Mouse (Mus musculus) heart, embryonic 16.5 days (tissue): ENCODE data around the gene Sln. TPM values are rescaled to one million over a fixed set of nuclear protein-coding genes. Genes with fewer than 3 reads are reported as not detected.

Source experiments
- ATAC-seq: fragments of 200-750 bp; cut with Nextera tagmentation; replicated peaks from 2 replicates; pipeline ENCODE4 v1.8.0; 2017; ENCODE audit warnings: moderate number of reproducible peaks; ENCODE audit not compliant: insufficient read depth, low FRiP score; ENCODE audit errors: extremely low read depth
- H3K27ac ChIP-seq: fragments of 300-500 bp; sonication (generic); 2 replicates; pipeline ENCODE4 v1.5.1; 2014; ENCODE audit warnings: mild to moderate bottlenecking, low read length, control low read depth, moderate library complexity
- H3K27me3 ChIP-seq: fragments of 300-500 bp; sonication (generic); 2 replicates; pipeline ENCODE4 v1.6.1; 2014; ENCODE audit warnings: low read length, mixed read lengths; ENCODE audit not compliant: control insufficient read depth, insufficient read depth
- H3K36me3 ChIP-seq: fragments of 300-500 bp; sonication (generic); 2 replicates; pipeline ENCODE4 v1.6.1; 2014; ENCODE audit not compliant: control insufficient read depth, insufficient read depth
- H3K4me1 ChIP-seq: fragments of 300-500 bp; sonication (generic); 2 replicates; pipeline ENCODE4 v1.6.1; 2014; ENCODE audit warnings: low read length, mixed read lengths; ENCODE audit not compliant: control insufficient read depth, insufficient read depth
- H3K4me2 ChIP-seq: fragments of 300-500 bp; sonication (generic); 2 replicates; pipeline ENCODE4 v1.6.1; 2014; ENCODE audit warnings: low read depth, mild to moderate bottlenecking, control low read depth, low read length
- H3K4me3 ChIP-seq: fragments of 300-500 bp; sonication (generic); 2 replicates; pipeline ENCODE4 v1.5.1; 2014; ENCODE audit warnings: mild to moderate bottlenecking, control low read depth, low read length
- H3K9ac ChIP-seq: fragments of 300-500 bp; sonication (generic); 2 replicates; pipeline ENCODE4 v1.6.1; 2014; ENCODE audit warnings: low read length, control low read depth
- H3K9me3 ChIP-seq: fragments of 300-500 bp; sonication (generic); replicated peaks from 2 replicates; pipeline ENCODE4 v1.6.1; 2016; ENCODE audit warnings: low read length; ENCODE audit not compliant: control insufficient read depth
- WGBS: fragments of 180-500 bp; shearing (Covaris S2); extraction: QIAGEN DNeasy Blood & Tissue Kit; methylation state at CpG from one replicate; pipeline ENCODE4 v1.1.7; 2014; 5-methylcytosine and 5-hydroxymethylcytosine counted together
- polyA plus RNA-seq: library from polyadenylated mRNA; unstranded; fragments of >200 nt; fragmentation: Nextera tagmentation; extraction: Ambion mirVana; gene quantifications from 2 replicates; pipeline ENCODE4 v1.2.1, GENCODE M21; 2015

Gene Sln
- polyA plus RNA-seq, 1 experiment from 2014 or later = 269 TPM

DNA sequence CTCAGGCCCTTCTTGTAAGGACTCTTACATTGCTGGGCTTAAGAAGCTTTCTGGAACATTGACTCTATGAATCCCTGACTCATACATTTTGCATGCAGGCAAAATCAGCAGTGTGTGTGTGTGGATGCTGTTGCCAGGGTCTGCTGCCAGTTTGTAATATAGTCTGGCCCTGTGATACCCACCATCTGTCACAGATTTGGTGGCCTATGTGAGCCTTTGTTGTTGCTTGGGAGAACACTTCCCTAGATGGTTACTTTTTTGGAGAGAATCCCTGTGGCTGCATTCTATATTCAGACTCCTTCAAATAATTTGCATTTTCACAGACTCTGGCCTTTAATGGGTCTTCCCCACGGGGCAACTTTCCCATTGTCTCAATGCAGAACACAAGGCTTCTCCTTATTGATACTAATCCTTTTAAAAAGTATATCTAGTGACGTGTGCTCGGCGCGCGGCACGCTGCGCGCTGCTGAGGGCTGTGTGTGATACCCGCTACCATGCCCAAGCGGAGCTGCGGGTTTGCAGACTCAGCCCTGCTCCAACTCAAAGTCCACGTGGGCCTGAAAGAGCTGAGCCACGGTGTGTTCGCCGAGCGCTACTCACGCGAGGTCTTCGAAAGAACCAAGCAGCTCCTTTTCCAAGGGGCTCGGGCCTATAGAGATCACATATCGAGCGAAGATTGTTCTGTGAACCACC is 33.8 kb downstream of the Sln start:
- no peaks in the 10 kb centered on the region for H3K9me3 ChIP-seq
- no peak for ATAC-seq
- H3K36me3 ChIP-seq = no peaks in the 10 kb centered on the region
- 91% methylated on average over 23 of the region's 23 CpGs for whole genome bisulfite sequencing
- no peaks in the 10 kb centered on the region for H3K4me1 ChIP-seq
- H3K4me2 ChIP-seq = no peak overlapping the region
- H3K27me3 ChIP-seq = no peaks in the 10 kb centered on the region
- no peak overlapping the region for H3K4me3 ChIP-seq
- H3K9ac ChIP-seq = no peak overlapping the region
- H3K27ac ChIP-seq = no peak overlapping the region

DNA sequence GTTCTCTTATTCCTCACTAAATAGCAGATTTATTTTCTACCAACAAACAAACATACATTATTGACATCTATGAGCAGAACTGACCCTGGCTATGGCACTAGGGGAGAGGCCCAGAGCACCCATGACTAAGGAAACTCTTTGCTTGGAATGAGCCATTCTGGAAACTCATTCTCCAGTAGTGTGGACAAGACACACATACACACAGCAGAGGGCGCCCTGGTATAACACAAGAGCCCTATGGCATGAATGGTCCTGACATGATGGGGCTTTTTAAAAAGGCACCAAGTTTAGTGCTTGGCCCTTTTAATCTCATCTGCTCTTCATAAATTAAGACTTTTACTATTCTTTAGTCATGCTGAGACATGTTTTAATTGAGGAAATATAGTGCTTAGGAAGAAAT is 40.1 kb downstream of the Sln start:
- WGBS = 4% methylated on average over 1 of the region's 1 CpGs
- no peak overlapping the region for H3K9ac ChIP-seq
- H3K36me3 ChIP-seq = no peaks in the 10 kb centered on the region
- H3K9me3 ChIP-seq = no peaks in the 10 kb centered on the region; the same call in 1 of the 2 replicates
- no peak overlapping the region for H3K27ac ChIP-seq
- H3K4me1 ChIP-seq = no peaks in the 10 kb centered on the region
- H3K27me3 ChIP-seq = no peaks in the 10 kb centered on the region
- no peak for ATAC-seq
- H3K4me3 ChIP-seq = no peak overlapping the region
- H3K4me2 ChIP-seq = no peak overlapping the region

DNA sequence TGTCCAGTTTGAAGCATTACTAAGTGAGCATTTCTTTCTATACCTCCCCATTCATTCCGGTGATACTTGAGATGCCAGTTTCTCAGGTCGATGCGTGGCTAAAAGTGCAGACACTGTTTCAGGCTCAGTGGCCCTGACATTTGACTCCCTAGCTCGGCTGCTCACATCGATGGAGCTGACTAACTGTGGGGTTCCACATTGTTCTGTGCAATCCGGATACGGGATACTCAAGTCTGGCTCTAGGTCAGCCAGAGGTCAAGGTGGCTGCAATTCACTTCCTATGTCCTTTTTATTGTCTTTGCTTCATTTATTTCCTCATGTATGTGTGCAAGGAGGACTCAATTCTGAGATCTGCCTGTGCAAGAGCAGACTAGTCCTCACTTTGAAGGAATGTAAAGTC is 45.9 kb downstream of the Sln start:
- WGBS = 66% methylated on average over 7 of the region's 7 CpGs
- Histone ChIP-seq H3K27ac (no peak overlapping the region), H3K4me3 (no peak overlapping the region), H3K4me2 (no peak overlapping the region), H3K9me3 (no peaks in the 10 kb centered on the region; the same call in 1 of the 2 replicates), H3K9ac (no peak overlapping the region), H3K36me3 (no peaks in the 10 kb centered on the region), H3K4me1 (no peaks in the 10 kb centered on the region), H3K27me3 (no peaks in the 10 kb centered on the region)
- ATAC-seq = no peak

DNA sequence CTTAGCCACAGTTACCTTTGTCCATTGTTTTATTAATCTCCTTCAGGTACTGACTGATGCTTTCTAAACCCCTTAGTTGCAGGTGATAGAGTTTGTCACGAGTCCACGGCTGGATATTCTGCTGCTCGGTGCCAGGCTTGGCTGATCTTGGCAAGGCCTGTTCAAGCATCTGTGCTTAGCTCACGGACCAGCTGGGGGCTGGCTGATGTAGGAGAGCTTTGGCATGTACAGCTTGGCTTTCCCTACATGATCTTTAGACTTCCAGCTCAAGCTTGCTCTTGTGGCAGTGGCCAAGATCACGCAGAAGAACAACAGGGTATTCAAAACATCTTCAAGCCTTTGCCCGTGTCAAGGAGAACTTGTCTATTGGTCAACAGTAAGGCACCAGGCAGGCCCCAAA is 49.9 kb downstream of the Sln start:
- WGBS = 80% methylated on average over 6 of the region's 6 CpGs
- Histone ChIP-seq H3K9me3 (no peaks in the 10 kb centered on the region), H3K36me3 (no peaks in the 10 kb centered on the region), H3K4me1 (no peaks in the 10 kb centered on the region), H3K4me2 (no peak overlapping the region), H3K27ac (no peak overlapping the region), H3K27me3 (no peaks in the 10 kb centered on the region), H3K9ac (no peak overlapping the region), H3K4me3 (no peak overlapping the region)
- no peak for ATAC-seq

DNA sequence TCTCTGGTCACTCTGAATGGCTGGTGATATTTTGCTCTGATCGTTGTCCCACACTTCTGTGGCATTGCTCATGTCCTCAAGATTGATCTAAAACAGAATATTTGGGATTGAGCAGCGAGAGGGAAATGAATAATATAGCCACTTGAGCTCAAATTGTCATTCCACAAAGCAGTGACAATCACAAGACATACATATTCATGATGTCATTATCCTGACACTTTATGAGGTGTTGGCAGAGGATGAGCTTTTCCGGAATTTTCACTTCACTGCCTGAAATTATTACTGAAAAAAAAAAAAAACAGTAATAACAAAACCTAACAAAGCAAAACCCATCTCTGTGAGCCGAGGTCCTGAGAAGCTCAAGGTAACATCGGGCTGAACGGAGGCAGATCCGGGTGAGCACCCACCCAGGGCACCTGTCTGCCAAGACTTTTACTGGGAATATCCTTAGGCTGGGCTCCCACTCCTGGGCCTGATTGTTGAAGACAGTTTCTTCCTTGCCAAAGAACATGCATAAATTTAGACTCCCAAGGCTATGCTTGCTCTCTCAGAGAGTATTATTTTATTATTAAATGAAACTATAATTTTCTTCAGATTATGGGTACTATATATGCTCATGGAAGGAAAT is 53.4 kb downstream of the Sln start:
- WGBS = 82% methylated on average over 7 of the region's 7 CpGs
- Histone ChIP-seq H3K27me3 (no peaks in the 10 kb centered on the region), H3K9ac (no peak overlapping the region), H3K4me2 (no peak overlapping the region), H3K27ac (no peak overlapping the region), H3K4me3 (no peak overlapping the region), H3K4me1 (no peaks in the 10 kb centered on the region), H3K36me3 (no peaks in the 10 kb centered on the region), H3K9me3 (no peaks in the 10 kb centered on the region)
- ATAC-seq = no peak

Other genes starting within 250 kb of the Sln start
- 220 and 242 TPM in 2 replicates for gene Acat1, start 239.8 kb upstream of the Sln start, polyA plus RNA-seq
- gene Cul5, start 180.2 kb upstream of the Sln start, polyA plus RNA-seq = 23.9 and 25.3 TPM in 2 replicates
- 0.12 and 0.30 TPM in 2 replicates for gene Rab39, start 143.9 kb upstream of the Sln start, polyA plus RNA-seq
- 0.76 and 1.6 TPM in 2 replicates for gene Slc35f2, start 78.6 kb upstream of the Sln start, polyA plus RNA-seq
- 0.18 and 0.22 TPM in 2 replicates for gene Elmod1, start 125.1 kb downstream of the Sln start, polyA plus RNA-seq
- 0.42 and 0.45 TPM in 2 replicates for gene Tnfaip8l3, start 218.2 kb downstream of the Sln start, polyA plus RNA-seq